Mouse (Mus musculus) embryonic facial prominence, embryonic 13.5 days (tissue): ENCODE measurements around the gene Simc1. TPM values are rescaled to one million over a fixed set of nuclear protein-coding genes. Genes with fewer than 3 reads are reported as not detected.

Experiments
- ATAC-seq: fragments of 200-750 bp; cut with Nextera tagmentation; 2 replicates; pipeline ENCODE4 v1.8.0; 2017; ENCODE audit warnings: low read depth; ENCODE audit not compliant: insufficient number of reproducible peaks, insufficient read depth, low FRiP score, low TSS enrichment
- H3K27ac ChIP-seq: fragments of 300-500 bp; sonication (generic); 2 replicates; pipeline ENCODE4 v1.5.1; 2015; ENCODE audit warnings: moderate library complexity, mild to moderate bottlenecking, inconsistent platforms
- H3K27me3 ChIP-seq: fragments of 300-500 bp; sonication (generic); 2 replicates; pipeline ENCODE4 v1.6.1; 2015; ENCODE audit warnings: mild to moderate bottlenecking, inconsistent platforms
- H3K36me3 ChIP-seq: fragments of 300-500 bp; sonication (generic); 2 replicates; pipeline ENCODE4 v1.6.1; 2015; ENCODE audit warnings: mild to moderate bottlenecking, inconsistent platforms
- H3K4me1 ChIP-seq: fragments of 300-500 bp; sonication (generic); 2 replicates; pipeline ENCODE4 v1.6.1; 2015; ENCODE audit warnings: inconsistent platforms
- H3K4me2 ChIP-seq: fragments of 300-500 bp; sonication (generic); 2 replicates; pipeline ENCODE4 v1.6.1; 2015; ENCODE audit warnings: moderate library complexity, mild to moderate bottlenecking, inconsistent platforms
- H3K4me3 ChIP-seq: fragments of 300-500 bp; sonication (generic); 2 replicates; pipeline ENCODE4 v1.5.1; 2015; ENCODE audit warnings: mild to moderate bottlenecking, inconsistent platforms
- H3K9ac ChIP-seq: fragments of 300-500 bp; sonication (generic); 2 replicates; pipeline ENCODE4 v1.6.1; 2015; ENCODE audit warnings: mild to moderate bottlenecking, inconsistent platforms
- H3K9me3 ChIP-seq: fragments of 300-500 bp; sonication (generic); 2 replicates; pipeline ENCODE4 v1.6.1; 2016; ENCODE audit warnings: inconsistent platforms
- WGBS: fragments of 180-500 bp; shearing (Covaris S2); methylation state at CpG from one replicate; pipeline ENCODE4 v1.1.7; 2015; ENCODE audit warnings: mixed read lengths; 5-methylcytosine and 5-hydroxymethylcytosine counted together
- polyA plus RNA-seq: library from polyadenylated mRNA; unstranded; fragments of >200 nt; fragmentation: Nextera tagmentation; extraction: Ambion mirVana; gene quantifications from 2 replicates; pipeline ENCODE4 v1.2.1, GENCODE M21; 2015

The Simc1 gene
- polyA plus RNA-seq, 1 experiment from 2014 or later = 17.2 TPM

GRCm38 (mm10) chr13:54570736-54571135 lies 67.2 kb downstream of the Simc1 start:
- no peak for ATAC-seq
- H3K9ac ChIP-seq = no peak overlapping the region
- 0 out of 2 replicates have a peak, but pooled peaks cover 5% of the 10 kb centered on the region for H3K27me3 ChIP-seq
- H3K27ac ChIP-seq = no peak overlapping the region
- 75% methylated on average over 4 of the region's 4 CpGs for WGBS
- no peak overlapping the region for H3K4me3 ChIP-seq
- no peak overlapping the region for H3K4me2 ChIP-seq
- no peaks in the 10 kb centered on the region for H3K9me3 ChIP-seq
- peaks cover 4% of the 10 kb centered on the region for H3K4me1 ChIP-seq
- H3K36me3 ChIP-seq = no peaks in the 10 kb centered on the region

- no peak overlapping the region for H3K9ac ChIP-seq
- H3K27me3 ChIP-seq = 0 out of 2 replicates have a peak, but pooled peaks cover 5% of the 10 kb centered on the region
- no peak overlapping the region for H3K27ac ChIP-seq
- ATAC-seq = no peak
- peaks cover 1% of the 10 kb centered on the region; the same call in 1 of the 2 replicates for H3K36me3 ChIP-seq
- peaks cover 12% of the 10 kb centered on the region for H3K4me1 ChIP-seq
- WGBS = 44% methylated on average over 2 of the region's 2 CpGs
- no peak overlapping the region for H3K4me2 ChIP-seq
- no peak overlapping the region for H3K4me3 ChIP-seq
- H3K9me3 ChIP-seq = no peaks in the 10 kb centered on the region
Measured at GRCm38 (mm10) chr13:54571637-54572036, 68.1 kb downstream of the Simc1 start.

- WGBS = 79% methylated on average over 4 of the region's 4 CpGs
- H3K27me3 ChIP-seq = 0 out of 2 replicates have a peak, but pooled peaks cover 5% of the 10 kb centered on the region
Measured at GRCm38 (mm10) chr13:54572621-54573020, 69.0 kb downstream of the Simc1 start.

GRCm38 (mm10) chr13:54574854-54575481 lies 71.4 kb downstream of the Simc1 start, which contains the start of gene Arl10:
TSS of gene Arl10 (plus strand) at chr13:54575015.
- 0 out of 2 replicates have a peak, but pooled peaks cover 5% of the 10 kb centered on the region for H3K27me3 ChIP-seq
- WGBS = under 1% methylated on average over 55 of the region's 55 CpGs
- H3K4me1 ChIP-seq = peaks cover 15% of the 10 kb centered on the region
- peak within 1 kb of the TSS; percentile 96 for H3K4me3 ChIP-seq
- H3K4me2 ChIP-seq = peak within 1 kb of the TSS; percentile 92
- no peaks in the 10 kb centered on the region for H3K9me3 ChIP-seq
- peak; percentile 80 for ATAC-seq
- H3K27ac ChIP-seq = peak within 1 kb of the TSS; percentile 81
- peak within 1 kb of the TSS; percentile 93 for H3K9ac ChIP-seq
- H3K36me3 ChIP-seq = peaks cover 34% of the 10 kb centered on the region

More at GRCm38 (mm10) chr13:54572621-54573020, 69.0 kb downstream of the Simc1 start:
- Histone ChIP-seq H3K4me1 (peaks cover 15% of the 10 kb centered on the region), H3K4me2 (no peak overlapping the region), H3K9ac (no peak overlapping the region), H3K9me3 (no peaks in the 10 kb centered on the region), H3K36me3 (peaks cover 11% of the 10 kb centered on the region), H3K27ac (no peak overlapping the region), H3K4me3 (no peak overlapping the region)
- ATAC-seq = no peak

GRCm38 (mm10) chr13:54575489-54575888 lies 71.9 kb downstream of the Simc1 start:
- Histone ChIP-seq H3K9me3 (no peaks in the 10 kb centered on the region), H3K4me1 (peaks cover 15% of the 10 kb centered on the region), H3K27me3 (0 out of 2 replicates have a peak, but pooled peaks cover 5% of the 10 kb centered on the region), H3K36me3 (peaks cover 40% of the 10 kb centered on the region), H3K4me2 (peak overlapping the region; percentile 92), H3K4me3 (peak overlapping the region; percentile 96), H3K27ac (peak overlapping the region; percentile 81), H3K9ac (peak overlapping the region; percentile 93)
- ATAC-seq = no peak
- under 1% methylated on average over 19 of the region's 19 CpGs for WGBS

- H3K9me3 ChIP-seq = no peaks in the 10 kb centered on the region
- peaks cover 15% of the 10 kb centered on the region for H3K4me1 ChIP-seq
- no peak overlapping the region for H3K4me3 ChIP-seq
- H3K27ac ChIP-seq = no peak overlapping the region
- H3K27me3 ChIP-seq = 0 out of 2 replicates have a peak, but pooled peaks cover 5% of the 10 kb centered on the region
- H3K9ac ChIP-seq = no peak overlapping the region
- ATAC-seq = no peak
- 87% methylated on average over 21 of the region's 21 CpGs for WGBS
- H3K36me3 ChIP-seq = peaks cover 60% of the 10 kb centered on the region
- H3K4me2 ChIP-seq = no peak overlapping the region
Measured at GRCm38 (mm10) chr13:54577652-54578507, 74.3 kb downstream of the Simc1 start.

- Histone ChIP-seq H3K4me1 (peaks cover 5% of the 10 kb centered on the region; the same call in 1 of the 2 replicates), H3K36me3 (peaks cover 95% of the 10 kb centered on the region), H3K4me3 (no peak overlapping the region), H3K4me2 (no peak overlapping the region), H3K27me3 (no peaks in the 10 kb centered on the region), H3K9ac (no peak overlapping the region), H3K9me3 (no peaks in the 10 kb centered on the region), H3K27ac (no peak overlapping the region)
- WGBS = 82% methylated on average over 2 of the region's 2 CpGs
- ATAC-seq = no peak
Measured at GRCm38 (mm10) chr13:54581385-54581784, 77.8 kb downstream of the Simc1 start.

GRCm38 (mm10) chr13:54582126-54582525 lies 78.5 kb downstream of the Simc1 start:
- 77% methylated on average over 10 of the region's 10 CpGs for WGBS
- Histone ChIP-seq H3K4me3 (no peak overlapping the region), H3K9me3 (no peaks in the 10 kb centered on the region), H3K4me1 (no peaks in the 10 kb centered on the region), H3K4me2 (no peak overlapping the region), H3K9ac (no peak overlapping the region), H3K36me3 (peaks cover 92% of the 10 kb centered on the region), H3K27me3 (no peaks in the 10 kb centered on the region), H3K27ac (no peak overlapping the region)
- no peak for ATAC-seq

GRCm38 (mm10) chr13:54582860-54583259 lies 79.3 kb downstream of the Simc1 start:
- ATAC-seq = no peak
- Histone ChIP-seq H3K27ac (no peak overlapping the region), H3K9me3 (no peaks in the 10 kb centered on the region), H3K4me3 (no peak overlapping the region), H3K27me3 (no peaks in the 10 kb centered on the region), H3K36me3 (peaks cover 91% of the 10 kb centered on the region), H3K9ac (no peak overlapping the region), H3K4me2 (no peak overlapping the region), H3K4me1 (no peaks in the 10 kb centered on the region)
- 81% methylated on average over 5 of the region's 5 CpGs for WGBS

- Histone ChIP-seq H3K27ac (no peak overlapping the region), H3K36me3 (peaks cover 68% of the 10 kb centered on the region), H3K9me3 (no peaks in the 10 kb centered on the region), H3K9ac (no peak overlapping the region), H3K27me3 (no peaks in the 10 kb centered on the region), H3K4me3 (no peak overlapping the region), H3K4me2 (no peak overlapping the region), H3K4me1 (peaks cover 10% of the 10 kb centered on the region)
- no peak for ATAC-seq
- 90% methylated on average over 11 of the region's 11 CpGs for WGBS
Measured at GRCm38 (mm10) chr13:54585831-54586230, 82.3 kb downstream of the Simc1 start.

GRCm38 (mm10) chr13:54589414-54589995 lies 85.9 kb downstream of the Simc1 start:
- ATAC-seq = no peak
- Histone ChIP-seq H3K36me3 (peaks cover 48% of the 10 kb centered on the region), H3K4me1 (peaks cover 24% of the 10 kb centered on the region), H3K9ac (peak overlapping the region; percentile 73), H3K9me3 (no peaks in the 10 kb centered on the region), H3K27me3 (no peaks in the 10 kb centered on the region), H3K27ac (peak overlapping the region; percentile 88; the same call in 1 of the 2 replicates), H3K4me2 (peak overlapping the region; percentile 76), H3K4me3 (peak overlapping the region; percentile 93)
- WGBS = under 1% methylated on average over 24 of the region's 24 CpGs
